ENCODE assay signal across 15 mouse cellular contexts in genomic region chr3:153349981-153350380, GRCm38 (mm10).
A peak's percentile ranks its signal among the peaks of the same experiment; 100 is the strongest.
DNase-seq lines count a peak whose midpoint lies in the region; ATAC-seq lines count a peak whose summit lies in the region.
"Had no signal": no experiment of that assay in that cellular context is flagged by ENCODE, and none has a peak within 500 bp of the region (broad histone marks: within the 10 kb centered on the region; RNA-seq: fewer than 3 reads in every experiment).

No protein-coding gene starts in this region.

- H3K27ac ChIP-seq in neural tube, embryonic 11.5 days (ENCODE audit: low read depth, low read length): no peak overlapping the region
- H3K27ac ChIP-seq in forebrain, embryonic 12.5 days: no peak overlapping the region
- no peak overlapping the region for H3K27ac ChIP-seq in hindbrain, embryonic 15.5 days (replicated peaks)
- H3K27ac ChIP-seq: limb, embryonic 13.5 days had no signal

- no peak overlapping the region for H3K9ac ChIP-seq in neural tube, embryonic 11.5 days (ENCODE audit: low read length)
- no peak overlapping the region for H3K9ac ChIP-seq in forebrain, embryonic 12.5 days
- H3K9ac ChIP-seq in hindbrain, embryonic 15.5 days: no peak overlapping the region
- H3K9ac ChIP-seq: limb, embryonic 13.5 days had no signal

- H3K36me3 ChIP-seq in neural tube, embryonic 11.5 days (ENCODE audit: control insufficient read depth, insufficient read depth, low read length): no peaks in the 10 kb centered on the region
- no peaks in the 10 kb centered on the region for H3K36me3 ChIP-seq in forebrain, embryonic 12.5 days (replicated peaks)
- H3K36me3 ChIP-seq in hindbrain, embryonic 15.5 days: no peaks in the 10 kb centered on the region
- H3K36me3 ChIP-seq: limb, embryonic 13.5 days had no signal

- DNase-seq in neural tube, embryonic 11.5 days (ENCODE audit: low spot score): peak; percentile 34
- DNase-seq in neural tube, embryonic 10.5 days (ENCODE audit: extremely low spot score, low spot score): no peak
- DNase-seq in adrenal gland, postnatal 4 days (ENCODE audit: low spot score in 2 of 2): no peak
- DNase-seq in left cerebral cortex, postnatal 25 days (ENCODE audit: low spot score in 2 of 2): no peak
- DNase-seq in c-Kit-positive CD71-positive TER-119-positive erythroid progenitor cells, embryonic 14.5 days (ENCODE audit: low spot score): no peak
- DNase-seq: adrenal gland, postnatal 36 days; cerebellum, adult 11 months; kidney, adult 11 months; lung, postnatal 36 days had no signal

- H3K4me3 ChIP-seq in neural tube, embryonic 11.5 days (ENCODE audit: low read depth, low read length): no peak overlapping the region
- no peak overlapping the region for H3K4me3 ChIP-seq in forebrain, embryonic 12.5 days (replicated peaks)
- H3K4me3 ChIP-seq in hindbrain, embryonic 15.5 days: no peak overlapping the region
- H3K4me3 ChIP-seq: erythroblast, embryonic 14.5 days; limb, embryonic 13.5 days had no signal

- H3K4me2 ChIP-seq in neural tube, embryonic 11.5 days (ENCODE audit: low read depth): no peak overlapping the region
- no peak overlapping the region for H3K4me2 ChIP-seq in forebrain, embryonic 12.5 days
- no peak overlapping the region for H3K4me2 ChIP-seq in hindbrain, embryonic 15.5 days
- H3K4me2 ChIP-seq: limb, embryonic 13.5 days had no signal

- 0 out of 2 replicates have a peak, but pooled peaks have one; percentile 60 for ATAC-seq in neural tube, embryonic 11.5 days (ENCODE audit: insufficient read depth, low FRiP score, low TSS enrichment)
- peak; percentile 65 for ATAC-seq in forebrain, embryonic 12.5 days (ENCODE audit: low FRiP score)
- ATAC-seq in hindbrain, embryonic 15.5 days (ENCODE audit: low FRiP score, low read depth): peak; percentile 64; the same call in 1 of the 2 replicates
- ATAC-seq in monocyte, adult 5-6 weeks (replicated peaks; ENCODE audit: insufficient number of reproducible peaks, low FRiP score, low TSS enrichment, poor library complexity, severe bottlenecking): no peak
- ATAC-seq: activated CD4-positive, CD25-positive, alpha-beta regulatory T cell, adult 4 months had no signal

- intact Hi-C loops in left cerebral cortex, postnatal 25 days (cut with DNase I): no loop called here

- H3K4me1 ChIP-seq in neural tube, embryonic 11.5 days (ENCODE audit: control insufficient read depth, insufficient read depth, low read length): no peaks in the 10 kb centered on the region; the same call in 1 of the 2 replicates
- H3K4me1 ChIP-seq in forebrain, embryonic 12.5 days: peaks cover 25% of the 10 kb centered on the region
- H3K4me1 ChIP-seq in hindbrain, embryonic 15.5 days (replicated peaks): peaks cover 4% of the 10 kb centered on the region; the same call in 1 of the 2 replicates

- no peaks in the 10 kb centered on the region for H3K27me3 ChIP-seq in neural tube, embryonic 11.5 days (ENCODE audit: control insufficient read depth, insufficient read depth, low read length)
- no peaks in the 10 kb centered on the region for H3K27me3 ChIP-seq in forebrain, embryonic 12.5 days
- no peaks in the 10 kb centered on the region for H3K27me3 ChIP-seq in hindbrain, embryonic 15.5 days
- H3K27me3 ChIP-seq: limb, embryonic 13.5 days had no signal

- no peaks in the 10 kb centered on the region for H3K9me3 ChIP-seq in neural tube, embryonic 11.5 days (ENCODE audit: control insufficient read depth, low read length)
- H3K9me3 ChIP-seq in forebrain, embryonic 12.5 days: no peaks in the 10 kb centered on the region
- no peaks in the 10 kb centered on the region for H3K9me3 ChIP-seq in hindbrain, embryonic 15.5 days
- H3K9me3 ChIP-seq: limb, embryonic 13.5 days had no signal

- WGBS in neural tube, embryonic 11.5 days: 61% methylated on average over 10 of the region's 10 CpGs
- WGBS in forebrain, embryonic 12.5 days: 51% methylated on average over 10 of the region's 10 CpGs
- 30% methylated on average over 10 of the region's 10 CpGs for WGBS in hindbrain, embryonic 15.5 days
